Mouse (Mus musculus): Measurements from ENCODE around the gene Fance. TPM values are rescaled to one million over a fixed set of nuclear protein-coding genes. Genes with fewer than 3 reads are reported as not detected.
"Not testable (repeated sequence)": the region's sequence is repeated elsewhere in the genome, so short reads cannot be mapped to it uniquely, and the experiment has no call there.

Fance gene
- polyA plus RNA-seq, 1 experiment = 12.1 TPM

DNA sequence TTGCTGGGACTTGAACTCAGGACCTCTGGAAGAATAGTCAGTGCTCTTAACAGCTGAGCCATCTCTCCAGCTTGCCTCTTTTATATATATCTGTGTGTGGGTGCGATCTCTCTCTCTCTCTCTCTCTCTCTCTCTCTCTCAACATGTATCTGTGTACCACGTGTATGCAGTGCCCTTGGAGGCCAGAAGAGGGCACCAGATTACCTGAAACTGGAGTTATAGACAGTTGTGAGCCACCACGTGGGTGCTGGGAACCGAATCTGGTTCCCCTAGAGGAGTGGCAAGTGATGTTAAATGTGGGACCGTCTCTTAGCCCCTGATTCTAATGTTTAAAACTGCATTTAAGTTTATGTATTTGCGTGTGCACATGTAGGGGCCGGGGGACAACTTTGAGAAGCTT is 11.1 kb downstream of the Fance start:
- H3K36me3 ChIP-seq (ENCODE audit: control insufficient read depth, insufficient read depth, low read length); H3K4me3 ChIP-seq (ENCODE audit: insufficient read depth, low read depth, low read length); DNase-seq; H3K27me3 ChIP-seq (replicated peaks; ENCODE audit: control insufficient read depth, insufficient read depth, low read length); H3K27ac ChIP-seq (ENCODE audit: insufficient read depth, low read depth, low read length): not testable (repeated sequence)
- 95% methylated on average over 7 of the region's 7 CpGs for WGBS
- peaks cover 13% of the 10 kb centered on the region for H3K4me1 ChIP-seq (ENCODE audit: control insufficient read depth, insufficient read depth, low read length)
- 0 out of 2 replicates have a peak, but pooled peaks have one; percentile 1 for TF ChIP-seq CTCF (conservative IDR thresholded peaks at IDR 0.05; ENCODE audit: insufficient read depth, insufficient read length, low read depth, low read length)

DNA sequence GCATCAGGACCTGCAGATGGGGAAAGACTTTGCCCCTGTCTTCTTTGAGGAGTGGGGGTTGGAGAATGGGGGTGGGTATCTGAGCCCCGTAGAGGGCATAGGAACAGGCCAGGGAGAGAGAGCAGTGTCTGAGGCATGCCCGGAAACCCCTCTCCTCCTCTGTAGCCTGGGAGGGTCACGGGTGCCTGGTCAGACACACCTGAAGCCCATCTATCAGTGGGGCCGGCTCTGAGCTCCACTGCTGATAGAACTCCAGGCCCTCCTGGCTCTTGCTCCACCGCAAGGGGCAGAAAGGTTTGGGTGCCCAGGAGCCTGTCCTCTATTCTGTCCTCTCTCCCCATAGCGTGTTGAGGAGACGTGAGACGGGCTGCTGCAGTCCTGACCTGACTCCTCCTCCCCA is 12.4 kb downstream of the Fance start:
- no peak for TF ChIP-seq CTCF (conservative IDR thresholded peaks at IDR 0.05; ENCODE audit: insufficient read depth, insufficient read length, low read depth, low read length)
- Histone ChIP-seq H3K27me3 (replicated peaks; ENCODE audit: control insufficient read depth, insufficient read depth, low read length) (no peaks in the 10 kb centered on the region), H3K27ac (ENCODE audit: insufficient read depth, low read depth, low read length) (no peak overlapping the region), H3K36me3 (ENCODE audit: control insufficient read depth, insufficient read depth, low read length) (peaks cover 4% of the 10 kb centered on the region; the same call in 1 of the 2 replicates), H3K4me1 (ENCODE audit: control insufficient read depth, insufficient read depth, low read length) (peaks cover 17% of the 10 kb centered on the region), H3K4me3 (ENCODE audit: insufficient read depth, low read depth, low read length) (no peak overlapping the region)
- 79% methylated on average over 8 of the region's 8 CpGs for WGBS
- DNase-seq = no peak

DNA sequence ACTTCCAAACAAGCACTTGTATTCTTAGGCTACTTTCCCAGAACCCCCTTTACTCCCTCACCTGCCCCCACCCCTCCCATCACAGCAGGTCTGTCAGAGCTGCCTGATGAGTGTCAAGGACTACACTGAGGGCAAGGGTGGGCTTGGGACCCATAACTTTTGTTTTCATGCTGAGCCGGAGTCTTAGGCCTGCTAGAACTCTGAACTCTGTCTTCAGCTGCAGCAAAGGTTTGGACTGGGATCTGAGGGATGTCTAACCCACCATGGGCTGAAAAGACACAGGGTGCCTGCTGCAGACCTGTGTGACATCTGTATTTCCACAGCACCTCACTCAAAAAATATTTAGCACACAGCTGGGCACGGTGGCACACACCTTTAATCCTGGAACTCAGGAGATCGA is 13.6 kb downstream of the Fance start:
- no peaks in the 10 kb centered on the region for H3K27me3 ChIP-seq (replicated peaks; ENCODE audit: control insufficient read depth, insufficient read depth, low read length)
- H3K36me3 ChIP-seq (ENCODE audit: control insufficient read depth, insufficient read depth, low read length) = peaks cover 4% of the 10 kb centered on the region; the same call in 1 of the 2 replicates
- H3K4me3 ChIP-seq (ENCODE audit: insufficient read depth, low read depth, low read length) = no peak overlapping the region
- no peak for DNase-seq
- peaks cover 17% of the 10 kb centered on the region for H3K4me1 ChIP-seq (ENCODE audit: control insufficient read depth, insufficient read depth, low read length)
- TF ChIP-seq CTCF (conservative IDR thresholded peaks at IDR 0.05; ENCODE audit: insufficient read depth, insufficient read length, low read depth, low read length) (no peak), POLR2A (IDR thresholded peaks at IDR 0.05; ENCODE audit: low read depth, low read length) (no peak)
- no peak overlapping the region for H3K27ac ChIP-seq (ENCODE audit: insufficient read depth, low read depth, low read length)
- 76% methylated on average over 3 of the region's 3 CpGs for WGBS

DNA sequence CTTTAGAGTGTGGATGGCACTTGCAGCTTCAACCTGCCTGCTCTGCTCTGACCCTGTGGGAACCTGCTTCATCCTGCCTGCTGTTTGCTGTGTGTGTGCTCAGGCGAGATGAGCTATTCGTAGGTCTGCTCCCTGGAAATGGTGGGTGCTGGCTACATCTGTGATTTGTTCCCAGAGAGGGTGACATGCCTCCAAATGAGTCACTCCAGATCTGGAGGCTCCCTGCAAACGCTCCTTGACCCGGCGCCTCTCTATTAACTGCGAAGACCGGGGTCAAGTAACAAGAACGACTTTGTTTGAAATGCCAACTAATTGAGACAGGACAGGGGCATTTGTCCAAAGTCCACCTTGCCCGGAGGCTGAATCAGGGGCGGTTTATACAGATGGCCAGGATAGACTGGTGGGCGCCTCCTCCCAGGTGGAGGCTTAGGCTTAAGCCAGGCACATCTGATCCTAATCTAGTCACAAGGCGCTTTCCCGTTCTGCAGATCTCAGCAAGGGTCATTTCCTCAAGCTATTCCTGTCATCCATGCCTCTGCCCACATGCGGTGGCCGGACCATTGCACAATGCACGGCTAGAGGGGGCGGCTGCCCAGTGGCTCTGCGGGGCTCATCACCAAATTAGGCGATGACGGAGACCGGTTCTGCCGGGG is 14.5 kb downstream of the Fance start:
- peaks cover 4% of the 10 kb centered on the region; the same call in 1 of the 2 replicates for H3K36me3 ChIP-seq (ENCODE audit: control insufficient read depth, insufficient read depth, low read length)
- 6% methylated on average over 22 of the region's 22 CpGs for WGBS
- DNase-seq = peak; percentile 85
- peak overlapping the region; percentile 42 for H3K4me3 ChIP-seq (ENCODE audit: insufficient read depth, low read depth, low read length)
- H3K27me3 ChIP-seq (replicated peaks; ENCODE audit: control insufficient read depth, insufficient read depth, low read length) = no peaks in the 10 kb centered on the region
- H3K27ac ChIP-seq (ENCODE audit: insufficient read depth, low read depth, low read length) = peak overlapping the region; percentile 85
- TF ChIP-seq CTCF (conservative IDR thresholded peaks at IDR 0.05; ENCODE audit: insufficient read depth, insufficient read length, low read depth, low read length) (no peak), POLR2A (IDR thresholded peaks at IDR 0.05; ENCODE audit: low read depth, low read length) (no peak)
- H3K4me1 ChIP-seq (ENCODE audit: control insufficient read depth, insufficient read depth, low read length) = peaks cover 17% of the 10 kb centered on the region

DNA sequence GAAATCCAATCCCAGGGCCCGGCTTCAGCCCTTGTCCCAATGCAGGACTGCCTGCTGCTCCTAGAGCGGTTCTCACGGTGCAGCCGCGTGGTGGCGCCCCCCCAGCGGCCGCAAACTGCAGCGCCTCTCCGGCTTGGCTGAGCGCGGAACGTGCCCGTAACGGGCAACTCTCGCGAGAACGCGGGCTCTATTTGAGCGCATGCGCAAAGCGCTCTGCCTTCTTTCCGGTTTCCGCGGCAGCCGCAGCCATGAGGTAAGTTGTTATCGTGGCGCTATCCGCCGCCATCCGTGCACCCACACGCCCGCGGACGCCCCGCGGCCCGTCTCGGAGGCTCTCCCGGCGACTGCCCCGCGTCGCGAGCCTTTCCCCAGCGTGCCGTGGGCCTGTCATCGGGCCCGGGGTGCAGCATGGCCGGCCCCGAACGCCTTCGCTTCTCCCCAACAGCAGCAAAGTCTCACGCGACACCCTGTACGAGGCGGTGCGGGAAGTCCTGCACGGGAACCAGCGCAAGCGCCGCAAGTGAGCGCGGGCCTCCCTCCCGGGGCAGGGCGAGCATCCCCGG is 15.1 kb downstream of the Fance start, which contains the start of gene Rpl10a:
TSS of gene Rpl10a (plus strand) at position 106 of the 563 bp plus-strand sequence.
- Histone ChIP-seq H3K27ac (ENCODE audit: insufficient read depth, low read depth, low read length) (peak within 1 kb of the TSS; percentile 85), H3K27me3 (replicated peaks; ENCODE audit: control insufficient read depth, insufficient read depth, low read length) (no peaks in the 10 kb centered on the region), H3K4me3 (ENCODE audit: insufficient read depth, low read depth, low read length) (peak within 1 kb of the TSS; percentile 66), H3K4me1 (ENCODE audit: control insufficient read depth, insufficient read depth, low read length) (peaks cover 17% of the 10 kb centered on the region), H3K36me3 (ENCODE audit: control insufficient read depth, insufficient read depth, low read length) (peaks cover 4% of the 10 kb centered on the region; the same call in 1 of the 2 replicates)
- TF ChIP-seq CTCF (conservative IDR thresholded peaks at IDR 0.05; ENCODE audit: insufficient read depth, insufficient read length, low read depth, low read length) (peak; percentile 71), POLR2A (IDR thresholded peaks at IDR 0.05; ENCODE audit: low read depth, low read length) (peak; percentile 96)
- DNase-seq = peak; percentile 98
- WGBS = under 1% methylated on average over 67 of the region's 67 CpGs

DNA sequence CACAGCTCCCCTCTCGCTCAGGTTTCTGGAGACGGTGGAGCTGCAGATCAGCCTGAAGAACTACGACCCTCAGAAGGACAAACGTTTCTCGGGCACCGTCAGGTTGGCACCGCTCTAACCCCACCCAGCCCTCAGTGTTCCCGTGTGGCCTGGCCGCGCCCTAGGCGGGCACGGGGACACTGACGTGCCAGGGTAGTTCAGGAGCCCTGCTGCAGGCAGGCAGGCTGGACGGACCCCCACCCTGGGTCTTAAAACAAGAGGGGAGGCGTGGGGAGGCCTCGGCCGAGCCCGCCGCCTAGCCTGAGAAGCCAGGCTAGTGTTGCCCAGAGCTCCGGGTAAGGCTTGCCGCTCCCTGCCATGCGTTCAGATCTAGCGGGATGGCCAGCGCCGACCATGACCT is 15.6 kb downstream of the Fance start:
- WGBS = 2% methylated on average over 25 of the region's 25 CpGs
- no peak for DNase-seq
- peak overlapping the region; percentile 66 for H3K4me3 ChIP-seq (ENCODE audit: insufficient read depth, low read depth, low read length)
- peak overlapping the region; percentile 70 for H3K27ac ChIP-seq (ENCODE audit: insufficient read depth, low read depth, low read length)
- H3K36me3 ChIP-seq (ENCODE audit: control insufficient read depth, insufficient read depth, low read length) = peaks cover 4% of the 10 kb centered on the region; the same call in 1 of the 2 replicates
- TF ChIP-seq POLR2A (IDR thresholded peaks at IDR 0.05; ENCODE audit: low read depth, low read length) (no peak), CTCF (conservative IDR thresholded peaks at IDR 0.05; ENCODE audit: insufficient read depth, insufficient read length, low read depth, low read length) (no peak)
- H3K4me1 ChIP-seq (ENCODE audit: control insufficient read depth, insufficient read depth, low read length) = peaks cover 17% of the 10 kb centered on the region
- no peaks in the 10 kb centered on the region for H3K27me3 ChIP-seq (replicated peaks; ENCODE audit: control insufficient read depth, insufficient read depth, low read length)

DNA sequence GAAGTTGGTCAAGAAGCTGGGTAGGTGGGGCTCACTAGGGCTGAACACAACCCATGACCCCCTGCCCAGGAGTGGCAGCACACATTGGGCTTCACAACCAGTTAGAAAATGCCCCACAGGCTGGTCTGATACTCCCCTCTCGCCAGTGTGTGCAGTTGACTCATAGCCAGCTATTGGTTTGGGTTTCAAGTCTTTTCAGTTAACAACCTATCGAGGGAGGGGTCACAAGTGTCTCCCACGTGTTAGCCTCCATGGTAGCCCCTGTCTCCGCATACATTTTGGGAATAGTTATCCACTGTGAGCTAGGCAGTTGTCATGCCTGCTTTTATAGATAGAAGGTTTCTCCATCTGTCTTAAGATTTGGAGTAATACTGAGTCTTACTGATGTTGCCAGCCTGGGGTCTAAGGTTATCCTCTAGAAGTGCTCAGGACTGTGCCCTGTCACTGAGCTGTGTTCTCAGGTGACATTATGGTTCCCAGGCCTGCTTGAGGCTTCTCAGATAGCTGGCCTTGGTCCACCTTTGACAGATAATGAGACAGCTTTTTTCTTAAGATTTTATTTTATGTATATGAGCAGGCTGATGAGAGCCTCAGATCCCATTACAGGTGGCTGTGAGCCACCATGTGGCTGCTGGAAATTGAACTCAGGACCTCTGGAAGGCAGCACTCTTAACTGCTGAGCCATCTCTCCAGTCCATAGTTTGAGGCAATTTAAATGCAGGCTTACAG is 16.3 kb downstream of the Fance start:
- H3K27me3 ChIP-seq (replicated peaks; ENCODE audit: control insufficient read depth, insufficient read depth, low read length) = no peaks in the 10 kb centered on the region
- peaks cover 17% of the 10 kb centered on the region for H3K4me1 ChIP-seq (ENCODE audit: control insufficient read depth, insufficient read depth, low read length)
- H3K4me3 ChIP-seq (ENCODE audit: insufficient read depth, low read depth, low read length) = peak overlapping the region; percentile 66
- H3K36me3 ChIP-seq (ENCODE audit: control insufficient read depth, insufficient read depth, low read length) = peaks cover 4% of the 10 kb centered on the region; the same call in 1 of the 2 replicates
- WGBS = 20% methylated on average over 4 of the region's 4 CpGs
- DNase-seq = no peak
- TF ChIP-seq POLR2A (IDR thresholded peaks at IDR 0.05; ENCODE audit: low read depth, low read length) = no peak
- TF ChIP-seq CTCF (conservative IDR thresholded peaks at IDR 0.05; ENCODE audit: insufficient read depth, insufficient read length, low read depth, low read length) = no peak
- no peak overlapping the region for H3K27ac ChIP-seq (ENCODE audit: insufficient read depth, low read depth, low read length)

Data from kidney, adult 2 months (tissue).